Mouse (Mus musculus) lung, embryonic 15.5 days (tissue): ENCODE results near the gene Slc25a16. TPM values are rescaled to one million over a fixed set of nuclear protein-coding genes. Genes with fewer than 3 reads are reported as not detected.
"Not testable (repeated sequence)": the region's sequence is repeated elsewhere in the genome, so short reads cannot be mapped to it uniquely, and the experiment has no call there.

ENCODE experiments used
- ATAC-seq: fragments of 200-750 bp; cut with Nextera tagmentation; 2 replicates; pipeline ENCODE4 v1.8.0; 2017; ENCODE audit warnings: moderate number of reproducible peaks, borderline replicate concordance; ENCODE audit not compliant: low FRiP score, low TSS enrichment; ENCODE audit errors: extremely low read depth
- H3K27ac ChIP-seq: fragments of 300-500 bp; sonication (generic); 2 replicates; pipeline ENCODE4 v1.5.1; 2015; ENCODE audit warnings: moderate library complexity, mild to moderate bottlenecking, inconsistent platforms
- H3K27me3 ChIP-seq: fragments of 300-500 bp; sonication (generic); 2 replicates; pipeline ENCODE4 v1.6.1; 2015; ENCODE audit warnings: inconsistent platforms
- H3K36me3 ChIP-seq: fragments of 300-500 bp; sonication (generic); 2 replicates; pipeline ENCODE4 v1.6.1; 2015; ENCODE audit warnings: inconsistent platforms
- H3K4me1 ChIP-seq: fragments of 300-500 bp; sonication (generic); 2 replicates; pipeline ENCODE4 v1.6.1; 2015; ENCODE audit warnings: inconsistent platforms
- H3K4me2 ChIP-seq: fragments of 300-500 bp; sonication (generic); 2 replicates; pipeline ENCODE4 v1.6.1; 2015; ENCODE audit warnings: inconsistent platforms, mild to moderate bottlenecking, moderate library complexity
- H3K4me3 ChIP-seq: fragments of 300-500 bp; sonication (generic); 2 replicates; pipeline ENCODE4 v1.5.1; 2015; ENCODE audit warnings: mild to moderate bottlenecking, inconsistent platforms
- H3K9ac ChIP-seq: fragments of 300-500 bp; sonication (generic); 2 replicates; pipeline ENCODE4 v1.6.1; 2015; ENCODE audit warnings: inconsistent platforms
- H3K9me3 ChIP-seq: fragments of 300-500 bp; sonication (generic); 2 replicates; pipeline ENCODE4 v1.6.1; 2016; ENCODE audit warnings: inconsistent platforms
- WGBS: fragments of 180-500 bp; shearing (Covaris S2); methylation state at CpG from one replicate; pipeline ENCODE4 v1.1.7; 2015; 5-methylcytosine and 5-hydroxymethylcytosine counted together
- polyA plus RNA-seq: library from polyadenylated mRNA; unstranded; fragments of >200 nt; fragmentation: Nextera tagmentation; extraction: Ambion mirVana; gene quantifications from 2 replicates; pipeline ENCODE4 v1.2.1, GENCODE M21; 2015

The Slc25a16 gene
- polyA plus RNA-seq, 1 experiment from 2014 or later: 15.7 TPM

- no peak overlapping the region for H3K9ac ChIP-seq
- no peak overlapping the region for H3K4me2 ChIP-seq
- H3K4me3 ChIP-seq: no peak overlapping the region
- no peaks in the 10 kb centered on the region for H3K36me3 ChIP-seq
- H3K27ac ChIP-seq: no peak overlapping the region
- no peak for ATAC-seq
- H3K4me1 ChIP-seq: no peaks in the 10 kb centered on the region
- WGBS: 24% methylated on average over 4 of the region's 4 CpGs
- no peaks in the 10 kb centered on the region for H3K27me3 ChIP-seq
- H3K9me3 ChIP-seq: no peaks in the 10 kb centered on the region
These were observed 27.7 kb upstream of the Slc25a16 start for GRCm38 (mm10) chr10:62892549-62893232.

GRCm38 (mm10) chr10:62893356-62893884 lies 27.0 kb upstream of the Slc25a16 start:
- H3K36me3 ChIP-seq: no peaks in the 10 kb centered on the region
- no peak overlapping the region for H3K4me2 ChIP-seq
- no peaks in the 10 kb centered on the region for H3K27me3 ChIP-seq
- no peak overlapping the region for H3K9ac ChIP-seq
- H3K9me3 ChIP-seq: no peaks in the 10 kb centered on the region
- WGBS: 60% methylated on average over 6 of the region's 6 CpGs
- H3K27ac ChIP-seq: no peak overlapping the region
- no peak overlapping the region for H3K4me3 ChIP-seq
- no peak for ATAC-seq
- H3K4me1 ChIP-seq: no peaks in the 10 kb centered on the region

GRCm38 (mm10) chr10:62894447-62894846 lies 26.0 kb upstream of the Slc25a16 start:
- 78% methylated on average over 3 of the region's 3 CpGs for WGBS
- Histone ChIP-seq H3K4me3 (no peak overlapping the region), H3K27ac (no peak overlapping the region), H3K9ac (no peak overlapping the region), H3K27me3 (no peaks in the 10 kb centered on the region), H3K4me2 (no peak overlapping the region), H3K9me3 (no peaks in the 10 kb centered on the region), H3K4me1 (no peaks in the 10 kb centered on the region), H3K36me3 (no peaks in the 10 kb centered on the region)
- no peak for ATAC-seq

GRCm38 (mm10) chr10:62895386-62895785 lies 25.0 kb upstream of the Slc25a16 start:
- no peaks in the 10 kb centered on the region for H3K36me3 ChIP-seq
- H3K9me3 ChIP-seq: no peaks in the 10 kb centered on the region
- H3K27me3 ChIP-seq: no peaks in the 10 kb centered on the region
- 48% methylated on average over 6 of the region's 6 CpGs for WGBS
- ATAC-seq: no peak
- no peak overlapping the region for H3K4me2 ChIP-seq
- no peak overlapping the region for H3K4me3 ChIP-seq
- H3K27ac ChIP-seq: no peak overlapping the region
- H3K9ac ChIP-seq: no peak overlapping the region
- no peaks in the 10 kb centered on the region for H3K4me1 ChIP-seq

GRCm38 (mm10) chr10:62896035-62896434 lies 24.4 kb upstream of the Slc25a16 start:
- ATAC-seq: no peak
- Histone ChIP-seq H3K27me3 (no peaks in the 10 kb centered on the region), H3K27ac (no peak overlapping the region), H3K4me2 (no peak overlapping the region), H3K9ac (no peak overlapping the region), H3K4me1 (no peaks in the 10 kb centered on the region), H3K36me3 (no peaks in the 10 kb centered on the region), H3K9me3 (no peaks in the 10 kb centered on the region), H3K4me3 (no peak overlapping the region)
- 59% methylated on average over 4 of the region's 4 CpGs for WGBS

- H3K4me2 ChIP-seq: no peak overlapping the region
- no peak overlapping the region for H3K4me3 ChIP-seq
- H3K27ac ChIP-seq: no peak overlapping the region
- no peaks in the 10 kb centered on the region for H3K9me3 ChIP-seq
- no peaks in the 10 kb centered on the region for H3K36me3 ChIP-seq
- H3K4me1 ChIP-seq: no peaks in the 10 kb centered on the region
- 76% methylated on average over 4 of the region's 4 CpGs for WGBS
- no peak for ATAC-seq
- H3K9ac ChIP-seq: no peak overlapping the region
- H3K27me3 ChIP-seq: no peaks in the 10 kb centered on the region
These were observed 23.7 kb upstream of the Slc25a16 start for GRCm38 (mm10) chr10:62896774-62897173.

GRCm38 (mm10) chr10:62897437-62897836 lies 23.0 kb upstream of the Slc25a16 start:
- H3K4me3 ChIP-seq: no peak overlapping the region
- no peak overlapping the region for H3K27ac ChIP-seq
- no peaks in the 10 kb centered on the region for H3K36me3 ChIP-seq
- no peaks in the 10 kb centered on the region for H3K9me3 ChIP-seq
- no peak for ATAC-seq
- H3K4me2 ChIP-seq: no peak overlapping the region
- H3K27me3 ChIP-seq: no peaks in the 10 kb centered on the region
- 89% methylated on average over 3 of the region's 3 CpGs for WGBS
- H3K9ac ChIP-seq: no peak overlapping the region
- no peaks in the 10 kb centered on the region for H3K4me1 ChIP-seq

GRCm38 (mm10) chr10:62898061-62898460 lies 22.4 kb upstream of the Slc25a16 start:
- no peaks in the 10 kb centered on the region for H3K9me3 ChIP-seq
- WGBS: 85% methylated on average over 2 of the region's 2 CpGs
- no peaks in the 10 kb centered on the region for H3K27me3 ChIP-seq
- H3K36me3 ChIP-seq: no peaks in the 10 kb centered on the region
- H3K9ac ChIP-seq: no peak overlapping the region
- no peak overlapping the region for H3K27ac ChIP-seq
- H3K4me3 ChIP-seq: no peak overlapping the region
- no peak overlapping the region for H3K4me2 ChIP-seq
- no peaks in the 10 kb centered on the region for H3K4me1 ChIP-seq
- ATAC-seq: no peak

- no peak for ATAC-seq
- Histone ChIP-seq H3K4me3 (no peak overlapping the region), H3K9me3 (no peaks in the 10 kb centered on the region), H3K9ac (no peak overlapping the region), H3K4me2 (no peak overlapping the region), H3K27ac (no peak overlapping the region), H3K4me1 (no peaks in the 10 kb centered on the region), H3K27me3 (no peaks in the 10 kb centered on the region), H3K36me3 (no peaks in the 10 kb centered on the region)
- WGBS: 94% methylated on average over 4 of the region's 4 CpGs
These were observed 20.3 kb upstream of the Slc25a16 start for GRCm38 (mm10) chr10:62900144-62900543.

GRCm38 (mm10) chr10:62901826-62902225 lies 18.6 kb upstream of the Slc25a16 start:
- Histone ChIP-seq H3K9me3 (no peaks in the 10 kb centered on the region), H3K9ac (no peak overlapping the region), H3K4me3 (no peak overlapping the region), H3K27me3 (no peaks in the 10 kb centered on the region), H3K36me3 (no peaks in the 10 kb centered on the region), H3K27ac (no peak overlapping the region), H3K4me2 (no peak overlapping the region), H3K4me1 (no peaks in the 10 kb centered on the region)
- 32% methylated on average over 8 of the region's 8 CpGs for WGBS
- ATAC-seq: no peak

GRCm38 (mm10) chr10:62902829-62903228 lies 17.6 kb upstream of the Slc25a16 start:
- no peak overlapping the region for H3K9ac ChIP-seq
- no peak overlapping the region for H3K27ac ChIP-seq
- no peak for ATAC-seq
- 38% methylated on average over 1 of the region's 1 CpGs for WGBS
- H3K9me3 ChIP-seq: no peaks in the 10 kb centered on the region
- H3K4me2 ChIP-seq: no peak overlapping the region
- H3K36me3 ChIP-seq: no peaks in the 10 kb centered on the region
- no peak overlapping the region for H3K4me3 ChIP-seq
- no peaks in the 10 kb centered on the region for H3K27me3 ChIP-seq
- H3K4me1 ChIP-seq: no peaks in the 10 kb centered on the region

- Histone ChIP-seq H3K4me3 (no peak overlapping the region), H3K9me3 (no peaks in the 10 kb centered on the region), H3K9ac (no peak overlapping the region), H3K27ac (no peak overlapping the region), H3K4me1 (no peaks in the 10 kb centered on the region), H3K36me3 (no peaks in the 10 kb centered on the region), H3K4me2 (no peak overlapping the region), H3K27me3 (no peaks in the 10 kb centered on the region)
- 90% methylated on average over 7 of the region's 7 CpGs for WGBS
- ATAC-seq: no peak
These were observed 14.1 kb upstream of the Slc25a16 start for GRCm38 (mm10) chr10:62906336-62906735.

GRCm38 (mm10) chr10:62908896-62909295 lies 11.5 kb upstream of the Slc25a16 start, which contains the start of gene Tet1:
Gene Tet1 (minus strand): TSS chr10:62908996.
- no CpG with 5 or more reads among the region's 1 CpGs for WGBS
- not testable (repeated sequence) for H3K9ac ChIP-seq, H3K4me1 ChIP-seq, H3K36me3 ChIP-seq, H3K4me2 ChIP-seq, H3K27ac ChIP-seq, H3K27me3 ChIP-seq, ATAC-seq, H3K4me3 ChIP-seq, H3K9me3 ChIP-seq
